Mouse (Mus musculus): ENCODE measurements around the gene Iars.

The Iars gene

DNA sequence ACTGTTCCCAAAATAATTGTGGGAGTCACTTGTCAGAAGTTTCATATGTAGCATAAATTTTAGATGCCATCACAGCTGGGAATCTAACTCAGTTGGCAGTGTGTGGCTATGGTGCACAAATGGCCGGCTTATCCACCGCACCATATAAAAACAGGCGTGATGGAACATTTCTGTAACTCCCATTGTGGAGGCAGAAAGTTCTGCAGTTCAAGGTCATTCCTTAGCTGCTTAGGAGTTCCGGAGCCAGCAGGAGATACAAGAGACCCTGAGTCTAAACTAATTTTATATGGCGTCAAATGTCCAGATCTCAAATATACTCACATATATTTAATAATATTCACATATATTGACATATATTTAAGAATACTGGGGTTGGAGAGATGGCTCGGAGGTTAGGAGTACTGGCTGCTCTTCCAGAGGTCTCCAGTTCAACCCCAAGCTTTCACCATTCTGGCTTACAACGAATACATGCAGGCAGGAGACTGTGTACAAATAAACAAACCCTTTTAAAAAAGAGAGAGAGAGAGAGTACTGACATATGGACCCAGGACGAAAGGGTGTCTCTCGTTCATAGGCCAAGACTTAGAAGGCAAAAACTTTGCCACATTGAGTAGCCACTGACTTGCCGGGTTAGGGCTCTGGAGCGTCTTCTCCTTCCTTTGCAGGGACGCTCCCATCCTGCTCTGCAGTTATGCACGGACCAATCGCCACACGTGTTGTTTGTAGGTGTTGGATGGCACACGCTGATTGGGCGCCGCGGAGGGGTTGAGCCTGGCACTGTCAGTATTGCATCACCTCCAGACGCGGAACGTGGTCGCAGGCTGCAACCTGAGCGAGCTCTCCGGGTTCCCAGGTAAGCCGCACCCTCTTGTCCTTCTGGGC is at the start of gene Iars:
TSS of gene Iars (plus strand) at position 750 of the 882 bp plus-strand sequence.
- DNase-seq (ENCODE audit: low spot score) = peak; percentile 97

DNA sequence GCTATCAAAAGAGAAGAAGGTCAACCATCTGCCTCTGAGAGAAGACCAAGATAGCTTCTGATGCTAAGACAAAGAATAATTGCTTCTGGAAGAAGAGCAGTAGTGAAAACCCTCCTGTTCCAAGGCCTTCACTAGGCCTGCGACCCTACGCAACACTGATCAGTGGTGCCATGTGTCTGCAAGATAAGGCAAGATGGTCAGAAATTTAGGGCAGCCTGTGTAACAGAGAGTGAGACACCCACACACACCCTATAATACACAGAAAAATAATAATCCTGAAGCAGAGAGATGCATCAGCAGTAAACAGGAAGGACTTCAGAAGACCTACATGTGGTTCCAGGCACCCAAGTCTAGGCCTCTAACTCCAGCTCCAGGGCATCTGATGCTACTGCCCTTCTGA is 41.9 kb upstream of the Iars start:
- no peak for DNase-seq (ENCODE audit: low spot score)

DNA sequence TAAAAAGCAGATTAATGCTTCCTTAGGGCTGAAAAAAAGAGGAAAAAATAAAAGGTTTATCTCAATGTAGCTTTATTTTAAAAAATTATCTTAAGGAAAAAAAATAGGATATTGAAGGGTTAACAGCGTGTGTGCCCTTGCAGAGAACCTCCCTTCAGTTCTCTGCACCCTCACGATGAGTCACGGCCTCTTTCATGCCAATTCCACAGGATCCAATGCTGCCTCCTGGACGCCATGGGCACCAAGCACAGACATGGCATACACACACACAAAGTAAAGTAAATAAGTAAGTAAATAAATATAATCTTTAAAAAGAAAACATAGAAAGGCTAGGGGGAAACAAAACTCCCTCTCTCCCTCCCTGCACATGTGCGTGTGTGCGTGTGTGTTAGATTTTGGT is 39.2 kb upstream of the Iars start:
- no peak for DNase-seq (ENCODE audit: low spot score)

DNA sequence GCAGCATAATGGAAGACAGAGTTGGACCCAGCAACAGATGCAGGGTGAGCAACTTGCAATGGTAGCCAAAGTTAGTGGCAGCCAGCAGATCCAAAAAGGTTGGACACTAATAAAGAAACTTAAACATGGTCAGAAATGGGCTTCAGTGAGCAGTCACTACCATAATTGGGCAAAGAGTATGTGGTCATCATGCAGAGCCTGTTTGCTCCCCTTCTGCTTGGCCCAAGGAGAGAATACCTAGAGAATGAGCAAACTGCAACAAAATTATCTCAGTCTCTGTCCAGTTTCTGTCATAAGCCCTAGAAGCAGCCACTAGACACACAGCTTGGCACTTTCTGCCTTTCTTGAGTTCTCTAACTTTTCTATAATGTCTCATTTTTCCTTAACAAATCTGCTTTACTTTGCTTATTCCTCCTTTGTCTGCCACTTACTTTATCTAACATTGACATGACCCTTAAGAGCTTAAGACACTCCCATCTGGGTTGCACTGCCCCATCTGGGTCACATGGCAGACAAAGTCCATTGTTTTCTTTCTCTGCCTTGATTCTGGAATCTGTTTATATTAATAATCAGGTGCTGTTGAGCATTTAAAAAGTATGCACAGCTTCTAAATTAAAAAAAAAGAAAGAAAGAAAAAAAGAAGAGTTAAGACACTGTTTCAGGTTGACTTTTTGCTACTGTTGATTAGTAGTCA is 38.1 kb upstream of the Iars start:
- no peak for DNase-seq (ENCODE audit: low spot score)

DNA sequence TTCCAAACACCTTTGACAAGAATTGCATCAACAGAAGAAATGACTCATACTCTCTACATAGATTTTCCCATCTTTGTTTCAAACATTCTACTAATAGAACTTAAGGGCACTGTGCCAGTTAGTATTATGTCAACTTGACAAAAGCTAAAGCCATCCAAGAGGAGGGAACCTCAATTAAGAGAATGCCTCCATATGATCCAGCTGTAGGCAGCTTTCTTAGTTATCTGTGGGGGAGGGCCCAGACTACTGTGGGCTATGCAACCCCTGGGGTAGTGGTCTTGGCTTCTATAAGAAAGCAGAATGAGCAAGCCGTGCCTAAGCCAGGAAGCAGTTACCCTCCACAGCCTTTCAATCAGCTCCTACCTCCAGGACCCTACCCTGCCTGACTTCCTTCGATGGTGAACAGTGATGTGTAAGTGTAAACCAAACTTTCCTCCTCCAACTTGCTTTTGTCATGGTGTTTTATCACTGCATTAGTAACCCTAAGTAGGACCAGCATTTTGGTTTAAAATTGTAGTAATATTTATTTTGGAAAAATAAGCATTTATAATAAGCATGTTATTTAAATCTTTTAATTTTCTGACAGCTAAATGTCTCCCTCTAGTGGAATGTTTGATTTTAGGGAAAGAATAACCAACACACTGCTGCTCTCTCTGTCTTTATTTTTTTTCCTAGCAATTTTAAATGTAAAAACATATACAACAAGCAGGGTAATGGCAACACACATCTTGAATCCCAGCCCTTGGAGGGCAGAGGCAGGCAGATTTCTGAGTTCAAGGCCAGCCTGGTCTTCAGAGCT is 37.0 kb upstream of the Iars start:
- DNase-seq (ENCODE audit: low spot score) = no peak

DNA sequence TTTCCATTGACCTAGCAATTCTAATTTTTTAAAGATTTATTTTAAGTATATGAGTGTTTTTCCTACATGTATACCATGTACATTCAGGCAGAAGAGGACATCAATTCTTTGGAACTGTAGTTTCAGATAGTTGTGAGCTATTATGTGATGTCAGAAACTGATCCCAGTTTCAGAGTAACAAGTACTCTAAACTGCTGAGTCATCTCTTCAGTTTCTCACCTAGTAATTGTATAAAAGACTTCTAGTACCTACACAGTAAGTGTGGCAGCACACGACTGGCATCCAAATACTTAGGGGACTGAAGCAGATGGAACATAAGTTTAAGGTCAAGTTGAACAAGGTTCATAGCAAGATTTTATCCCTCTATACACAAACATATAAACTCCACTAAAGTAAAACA is 35.9 kb upstream of the Iars start:
- no peak for DNase-seq (ENCODE audit: low spot score)

DNA sequence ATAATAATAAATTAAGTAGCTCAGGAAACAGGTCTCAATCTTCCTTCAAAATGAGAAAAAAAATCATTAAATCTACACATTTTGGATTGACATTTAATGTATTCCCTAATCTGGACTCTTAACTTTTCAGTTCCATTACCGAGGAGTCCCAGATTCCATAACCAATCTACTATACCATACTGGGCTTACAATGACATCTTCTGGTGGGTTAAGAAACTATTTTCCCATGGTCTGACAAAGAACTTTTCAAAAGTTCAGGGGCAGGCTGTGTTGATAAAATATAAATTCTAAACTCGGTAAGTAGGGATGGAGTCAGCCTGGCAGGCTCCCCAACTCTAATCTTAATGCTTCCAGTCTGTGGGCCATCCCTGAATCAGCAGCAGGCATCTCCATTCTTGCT is 30.8 kb upstream of the Iars start:
- no peak for DNase-seq (ENCODE audit: low spot score)

DNA sequence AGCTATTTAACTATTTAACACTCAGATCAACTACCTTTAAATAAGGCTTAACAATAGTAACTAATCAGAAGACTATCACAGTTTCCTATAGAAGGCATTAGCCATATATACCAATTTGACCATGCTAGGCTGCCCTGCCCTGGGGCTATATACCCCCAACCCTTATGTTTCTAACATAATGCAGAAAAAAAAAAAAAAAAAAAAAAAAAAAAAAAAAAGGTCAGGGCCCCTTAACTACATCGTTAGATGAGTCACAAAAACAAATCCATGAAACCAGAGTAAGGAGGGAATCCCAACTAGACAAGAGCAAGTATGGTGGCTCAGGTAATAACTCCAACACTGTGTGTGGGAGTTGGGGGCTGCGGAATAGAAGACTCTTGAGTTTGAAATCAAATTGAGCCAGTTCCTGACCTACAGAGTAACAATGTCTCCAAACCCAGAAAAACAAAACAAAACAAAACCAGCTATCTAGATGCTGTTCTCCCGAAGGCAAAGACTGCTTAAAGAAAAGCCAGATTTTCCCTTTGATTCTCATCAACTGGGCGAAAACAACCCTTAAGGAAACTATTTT is 30.0 kb upstream of the Iars start:
- no peak for DNase-seq (ENCODE audit: low spot score)

DNA sequence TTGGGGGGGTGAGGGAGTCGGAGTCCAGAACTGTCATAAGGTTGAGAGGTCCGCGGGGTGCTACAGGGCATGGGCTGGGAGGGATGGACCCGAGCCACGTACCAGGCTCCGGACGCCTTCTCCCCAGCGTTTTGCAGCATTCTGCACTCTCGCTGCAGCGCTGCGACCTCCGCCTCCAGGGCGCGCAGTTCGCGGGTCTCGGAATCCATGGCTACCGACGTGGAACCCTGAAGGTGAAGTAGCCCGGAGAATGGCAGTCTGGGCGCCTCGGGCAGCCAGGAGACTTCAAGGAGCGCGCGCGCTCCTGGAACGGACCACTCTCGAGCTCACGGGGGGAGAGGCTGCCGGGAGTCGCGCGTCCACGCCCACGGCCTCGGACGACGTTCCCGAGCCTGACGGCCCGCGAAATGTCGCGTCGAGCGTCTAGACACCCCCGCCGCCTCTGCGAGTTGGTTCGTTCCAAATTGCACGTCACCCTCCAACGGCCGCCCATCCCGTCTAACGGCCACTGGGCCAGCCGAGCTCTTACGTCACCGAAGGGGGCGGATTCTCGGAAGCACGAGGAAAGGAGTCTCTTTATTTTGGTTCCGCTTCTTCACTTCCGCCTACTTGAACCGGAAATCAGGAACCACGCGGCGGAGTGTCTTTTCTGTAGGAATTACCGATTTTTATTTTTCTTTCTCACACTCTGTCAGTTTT is 29.3 kb upstream of the Iars start, which contains the start of the genes Cenpp and Nol8:
TSS of gene Cenpp (minus strand) at position 305 of the 699 bp plus-strand sequence.
TSS of gene Nol8 (plus strand) at position 598 of the 699 bp plus-strand sequence.
- DNase-seq (ENCODE audit: low spot score) = peak; percentile 100

DNA sequence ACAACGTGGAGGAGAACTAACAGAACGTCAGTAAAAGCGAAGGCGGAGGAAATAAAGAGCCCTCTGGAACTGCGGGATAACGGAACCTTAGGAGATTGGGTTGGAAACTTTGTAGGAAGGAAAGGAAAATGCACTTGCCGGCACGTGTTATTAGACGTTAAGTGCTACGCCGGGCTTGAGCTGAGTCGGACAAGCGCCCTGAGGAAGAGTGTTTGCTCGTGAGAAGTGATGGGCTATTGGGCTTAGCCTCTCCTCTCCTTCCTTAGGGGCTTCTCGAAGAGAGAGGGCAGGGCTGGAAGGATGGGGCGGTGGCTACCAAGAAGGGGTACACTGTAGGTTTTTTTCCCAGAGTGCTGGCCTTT is 28.7 kb upstream of the Iars start:
- peak; percentile 63 for DNase-seq (ENCODE audit: low spot score)

DNA sequence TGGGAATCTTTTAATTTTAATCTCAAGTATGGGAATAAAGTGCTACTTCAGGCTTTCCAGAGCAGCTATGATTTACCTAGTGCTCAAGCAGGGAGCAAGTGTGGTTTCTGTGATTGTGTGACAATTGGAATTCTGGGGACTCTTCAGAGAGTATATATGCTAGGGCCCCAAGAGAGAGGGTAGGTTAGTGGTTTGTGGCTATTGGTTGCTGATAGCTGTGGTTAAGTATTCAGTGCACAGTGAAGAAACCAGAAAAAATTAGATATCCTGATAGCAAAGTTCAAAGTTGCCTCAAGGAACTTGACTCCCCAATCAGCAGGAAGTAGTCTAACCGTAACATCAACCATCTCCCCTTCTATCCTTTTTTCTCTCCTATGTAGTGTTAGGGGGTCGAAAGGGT is 4.1 kb upstream of the Iars start:
- DNase-seq (ENCODE audit: low spot score) = no peak

DNA sequence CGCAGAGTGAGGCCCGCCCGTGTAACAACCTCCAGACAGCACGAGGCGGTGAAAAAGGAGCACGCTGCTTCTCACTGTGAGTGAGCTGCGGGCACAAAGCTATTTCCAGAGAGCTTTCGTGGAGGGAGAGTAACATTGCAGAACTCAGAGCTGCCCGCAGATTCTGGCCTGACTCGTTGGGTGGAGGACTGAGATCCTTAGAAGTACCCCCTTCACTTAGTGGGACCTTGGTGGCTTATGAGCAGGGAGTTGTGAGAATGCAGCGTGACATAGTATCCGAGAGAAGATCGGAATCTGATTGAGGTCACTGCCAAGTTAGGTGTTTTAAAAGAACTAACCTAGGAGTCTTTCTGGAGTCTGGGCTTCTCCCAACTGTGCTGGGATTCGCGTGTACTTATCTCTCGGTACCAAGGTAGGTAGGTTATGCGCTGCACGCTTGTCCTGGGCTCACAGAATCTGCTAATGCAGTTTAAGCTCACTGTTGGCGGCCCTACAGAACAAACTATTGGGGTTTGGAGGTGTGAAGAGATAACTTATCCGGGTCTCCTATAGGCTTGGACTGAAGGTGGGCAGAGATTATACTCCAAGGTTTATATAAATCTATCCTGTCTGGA is 440 bp downstream of the Iars start:
- no peak for DNase-seq (ENCODE audit: low spot score)

DNA sequence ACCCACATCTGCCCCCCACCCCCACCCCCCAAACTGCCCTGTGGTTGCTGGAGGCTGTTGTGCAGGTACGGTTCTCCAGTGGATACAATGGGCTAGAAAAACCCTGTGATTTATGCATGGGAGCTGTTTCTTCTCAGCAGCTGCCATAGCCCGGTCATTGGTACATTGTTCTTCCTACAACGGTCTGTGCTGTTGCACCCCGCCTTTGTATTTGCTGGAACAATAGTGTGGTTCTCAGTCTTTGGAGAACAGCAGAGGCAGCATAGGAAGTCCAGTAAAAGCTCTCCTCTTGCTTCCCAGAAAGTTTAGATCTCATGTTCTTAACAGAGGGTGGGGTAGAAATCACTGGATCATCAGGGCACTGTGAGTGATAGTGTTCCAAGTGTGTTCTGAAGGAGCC is 2.4 kb downstream of the Iars start:
- DNase-seq (ENCODE audit: low spot score) = no peak

DNA sequence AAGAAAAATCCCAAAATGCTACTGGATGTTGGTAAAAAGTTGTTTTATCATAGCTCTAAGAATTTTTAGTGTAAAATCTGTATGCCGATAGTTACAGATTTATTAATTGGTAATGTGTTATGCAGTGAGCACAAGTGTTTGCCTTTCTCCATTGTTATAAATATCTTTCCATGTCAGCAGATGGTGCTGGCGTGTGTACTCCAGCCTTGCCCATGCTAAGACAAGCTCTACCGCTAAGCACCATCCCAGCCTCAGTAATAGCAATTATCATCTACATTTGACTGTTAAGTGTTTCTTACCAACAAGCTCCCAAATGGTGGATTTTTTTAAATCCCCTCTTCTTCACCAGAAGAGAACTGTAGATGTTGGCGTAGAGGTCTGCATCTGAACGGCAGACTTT is 9.2 kb downstream of the Iars start:
- no peak for DNase-seq (ENCODE audit: low spot score)

DNA sequence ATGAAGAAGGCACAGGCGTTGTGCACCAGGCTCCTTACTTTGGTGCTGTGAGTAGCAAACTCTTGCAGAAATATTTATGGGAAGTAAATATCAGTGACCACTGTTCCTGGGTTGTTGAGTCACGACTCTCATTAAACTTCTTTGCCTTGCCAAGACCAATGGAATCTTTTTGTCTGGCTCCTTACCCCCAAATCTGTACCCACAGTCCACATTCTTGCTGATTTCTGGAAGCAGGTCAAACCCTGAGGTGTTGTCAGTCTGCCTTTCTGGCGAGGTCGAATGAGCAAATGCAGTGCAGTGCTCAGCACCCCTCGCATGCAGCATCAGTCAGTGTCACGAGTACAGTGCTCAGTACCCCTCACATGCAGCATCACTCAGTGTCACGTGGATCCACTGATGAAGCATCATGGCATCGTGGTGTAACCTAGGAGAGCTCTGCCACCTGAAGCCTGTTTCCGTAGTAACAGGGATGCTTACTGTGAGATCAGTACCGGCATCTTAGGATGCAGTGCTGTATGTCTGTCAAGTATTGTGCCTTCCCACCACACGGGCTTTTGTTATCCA is 21.4 kb downstream of the Iars start:
- DNase-seq (ENCODE audit: low spot score) = no peak

DNA sequence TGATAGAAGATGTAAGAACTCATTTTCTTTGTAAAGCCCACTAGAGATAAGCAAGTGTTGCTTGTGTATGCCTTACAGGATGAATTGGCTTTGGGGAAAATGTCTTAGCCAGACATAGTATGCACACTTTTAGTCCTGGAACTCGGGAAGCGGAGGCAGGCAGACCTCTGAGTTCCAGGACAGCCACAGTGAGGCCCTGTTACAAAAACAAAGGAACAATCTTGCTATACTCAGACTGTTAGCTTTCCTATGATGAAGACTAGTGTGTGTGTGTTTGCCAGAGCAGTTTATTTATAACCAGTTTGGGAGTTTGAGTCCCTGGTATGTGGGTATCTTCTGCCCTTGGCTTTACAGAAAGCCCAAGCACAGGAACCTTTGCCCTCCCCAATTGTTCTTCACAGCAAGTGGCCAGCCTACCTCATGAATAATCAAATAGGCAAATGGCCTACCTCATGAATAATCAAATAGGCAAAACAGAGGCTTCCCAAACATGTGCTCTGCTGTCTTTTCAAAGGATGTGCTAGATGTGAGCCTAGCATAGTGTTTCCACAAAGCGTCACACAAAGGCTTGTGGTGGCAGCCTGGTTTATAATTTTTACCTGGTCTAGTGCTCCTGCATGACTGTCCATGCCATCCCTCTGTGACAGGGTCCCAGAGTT is 24.3 kb downstream of the Iars start:
- DNase-seq (ENCODE audit: low spot score) = no peak

DNA sequence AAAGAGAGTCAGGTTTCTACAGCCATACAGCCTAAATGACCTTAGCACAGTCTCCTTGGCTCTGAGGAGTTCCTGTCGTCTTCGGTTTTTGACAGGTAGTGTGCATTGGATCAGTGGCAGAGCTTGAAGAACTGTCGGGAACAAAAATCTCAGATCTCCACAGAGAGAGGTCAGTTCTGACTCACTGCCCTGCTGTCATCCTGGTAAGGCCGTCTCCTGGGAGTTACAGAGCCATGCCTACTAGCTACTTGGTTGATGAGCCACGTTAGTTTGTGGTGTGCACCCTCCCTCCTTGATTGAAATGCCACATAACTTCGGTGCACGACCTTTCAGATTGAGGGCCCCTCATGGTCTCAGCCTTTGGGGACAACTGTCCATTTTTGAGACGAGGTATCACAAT is 26.4 kb downstream of the Iars start:
- DNase-seq (ENCODE audit: low spot score) = no peak

DNA sequence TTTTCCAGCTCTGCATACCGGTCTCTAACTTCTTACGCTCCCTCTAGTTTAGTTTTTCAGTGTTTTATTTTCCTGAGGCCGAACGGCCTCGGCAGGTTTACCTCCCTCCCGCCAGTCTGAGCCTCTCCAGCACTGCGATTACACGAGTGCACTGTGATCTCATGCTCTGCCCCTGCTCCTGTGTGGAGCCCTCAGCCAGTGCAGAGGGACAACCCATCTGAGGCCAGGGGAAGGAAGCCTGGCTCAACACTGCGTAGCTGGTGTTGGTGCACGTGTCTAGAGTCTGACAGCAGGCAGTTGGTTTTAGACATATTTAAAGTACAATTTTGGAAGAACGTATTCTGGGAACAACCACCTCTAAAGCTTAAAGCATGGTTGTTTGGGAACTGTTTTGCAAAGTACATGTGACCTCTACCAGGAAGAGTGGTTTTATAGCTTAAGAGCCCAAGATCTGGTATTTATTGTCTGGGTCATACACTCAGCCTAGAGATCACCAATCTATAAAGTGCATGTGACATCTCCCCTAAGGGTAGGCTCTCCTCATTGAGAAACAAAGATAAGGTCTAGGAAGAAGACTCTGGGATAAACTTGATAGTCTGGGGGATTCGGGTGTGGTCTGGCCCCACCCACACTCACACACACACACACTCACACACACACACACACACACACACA is 30.3 kb downstream of the Iars start:
- no peak for DNase-seq (ENCODE audit: low spot score)

DNA sequence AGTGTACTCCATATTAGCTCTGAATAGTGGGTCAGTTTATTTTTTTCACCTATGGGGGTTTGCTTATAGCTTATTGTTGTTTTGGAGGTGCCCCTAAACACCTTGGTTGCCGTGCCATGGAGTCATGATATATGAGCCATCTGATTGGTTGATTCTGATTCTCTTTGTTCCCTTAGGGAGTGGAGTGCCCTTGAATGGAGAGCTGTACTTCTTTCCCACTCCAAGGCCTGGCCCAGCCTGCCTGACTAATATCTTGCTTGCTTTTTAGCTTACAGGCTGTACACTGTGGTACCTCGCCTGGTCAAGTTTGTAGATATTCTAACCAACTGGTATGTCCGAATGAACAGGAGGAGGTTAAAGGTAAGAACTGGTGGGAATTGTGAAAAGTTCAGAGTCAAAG is 37.4 kb downstream of the Iars start:
- DNase-seq (ENCODE audit: low spot score) = no peak

DNA sequence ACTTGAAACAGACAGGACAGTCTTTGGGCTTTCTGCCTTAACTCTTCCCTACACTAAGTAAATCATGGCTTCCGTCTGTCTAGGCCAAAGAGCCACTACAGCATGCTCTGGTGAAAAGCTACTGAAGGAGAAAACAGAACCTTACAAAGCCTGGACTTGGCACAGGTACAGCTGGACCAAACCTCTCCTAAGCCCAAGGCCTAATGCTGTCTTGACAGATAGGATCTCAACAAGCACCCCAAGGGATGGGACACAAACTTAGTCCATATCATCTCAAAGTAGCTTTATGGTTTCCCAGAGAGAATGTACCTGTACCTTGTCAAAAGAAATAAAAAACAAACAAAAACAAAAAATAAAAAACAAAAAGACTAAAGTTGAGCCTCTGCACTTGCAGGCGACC is 54.5 kb downstream of the Iars start:
- no peak for DNase-seq (ENCODE audit: low spot score)
